Mouse (Mus musculus) C2C12 (cell line): ENCODE results near the gene Jup.

Source experiments
- CTCF ChIP-seq: IDR thresholded peaks from one replicate; pipeline ENCODE4 v1.5.1; 2011; ENCODE audit not compliant: control insufficient read depth, insufficient read depth, insufficient read length
- MAX ChIP-seq: IDR thresholded peaks from one replicate; pipeline ENCODE4 v1.6.1; 2011; ENCODE audit warnings: mild to moderate bottlenecking, control low read depth

- no peak for TF ChIP-seq CTCF
- TF ChIP-seq MAX = no peak
Observed at GRCm38 (mm10) chr11:100399727-100400538, 2.4 kb upstream of the Jup start.
